Mouse (Mus musculus) neural tube, embryonic 12.5 days (tissue): Measurements from ENCODE around the gene Lztr1. TPM values are rescaled to one million over a fixed set of nuclear protein-coding genes. Genes with fewer than 3 reads are reported as not detected.
A peak's percentile ranks its signal among the peaks of the same experiment; 100 is the strongest.
"Not testable (repeated sequence)": the region's sequence is repeated elsewhere in the genome, so short reads cannot be mapped to it uniquely, and the experiment has no call there.

ENCODE experiments used
- ATAC-seq: fragments of 200-750 bp; cut with Nextera tagmentation; 2 replicates; pipeline ENCODE4 v1.8.0; 2017; ENCODE audit warnings: low read depth, mild to moderate bottlenecking, moderate TSS enrichment, moderate library complexity; ENCODE audit not compliant: low FRiP score
- H3K27ac ChIP-seq: fragments of 300-500 bp; sonication (generic); 2 replicates; pipeline ENCODE4 v1.5.1; 2016
- H3K27me3 ChIP-seq: fragments of 300-500 bp; sonication (generic); replicated peaks from 2 replicates; pipeline ENCODE4 v1.6.1; 2016; ENCODE audit warnings: mild to moderate bottlenecking
- H3K36me3 ChIP-seq: fragments of 300-500 bp; sonication (generic); 2 replicates; pipeline ENCODE4 v1.6.1; 2016; ENCODE audit warnings: mild to moderate bottlenecking
- H3K4me1 ChIP-seq: fragments of 300-500 bp; sonication (generic); 2 replicates; pipeline ENCODE4 v1.6.1; 2016
- H3K4me2 ChIP-seq: fragments of 300-500 bp; sonication (generic); replicated peaks from 2 replicates; pipeline ENCODE4 v1.6.1; 2016; ENCODE audit warnings: mild to moderate bottlenecking
- H3K4me3 ChIP-seq: fragments of 300-500 bp; sonication (generic); 2 replicates; pipeline ENCODE4 v1.5.1; 2016
- H3K9ac ChIP-seq: fragments of 300-500 bp; sonication (generic); 2 replicates; pipeline ENCODE4 v1.6.1; 2016; ENCODE audit warnings: mild to moderate bottlenecking
- H3K9me3 ChIP-seq: fragments of 300-500 bp; sonication (generic); 2 replicates; pipeline ENCODE4 v1.6.1; 2016; ENCODE audit warnings: mild to moderate bottlenecking
- WGBS: fragments of 180-500 bp; shearing (Covaris S2); methylation state at CpG from one replicate; pipeline ENCODE4 v1.1.7; 2016; 5-methylcytosine and 5-hydroxymethylcytosine counted together
- polyA plus RNA-seq: library from polyadenylated mRNA; unstranded; fragments of >200 nt; fragmentation: Nextera tagmentation; extraction: Ambion mirVana; gene quantifications from 2 replicates; pipeline ENCODE4 v1.2.1, GENCODE M21; 2016

The Lztr1 gene
- polyA plus RNA-seq, 1 experiment from 2014 or later: 135 TPM

DNA sequence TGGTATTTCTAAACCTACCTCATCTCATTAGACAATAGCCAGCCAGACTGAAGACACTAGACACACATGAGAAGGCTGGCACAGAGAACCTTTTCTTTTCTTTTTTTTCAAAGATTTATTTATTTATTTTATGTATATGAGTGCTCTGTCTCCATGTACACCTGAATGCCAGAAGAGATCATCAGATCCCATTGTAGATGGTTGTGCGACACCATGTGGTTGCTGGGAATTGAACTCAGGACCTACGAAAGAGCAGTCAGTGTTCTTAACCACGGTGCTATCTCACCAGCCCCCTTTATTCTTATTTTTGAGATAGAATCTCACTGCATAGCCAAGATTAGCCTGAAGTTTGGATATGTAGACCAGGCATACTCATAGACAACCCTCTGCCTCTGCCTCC is 28.1 kb downstream of the Lztr1 start:
- no peak overlapping the region for H3K4me2 ChIP-seq

GRCm38 (mm10) chr16:17542632-17543031 is 34.1 kb downstream of the Lztr1 start:
- Histone ChIP-seq H3K9ac (no peak overlapping the region), H3K4me3 (no peak overlapping the region), H3K27me3 (no peaks in the 10 kb centered on the region), H3K9me3 (no peaks in the 10 kb centered on the region), H3K36me3 (no peaks in the 10 kb centered on the region), H3K4me2 (no peak overlapping the region), H3K4me1 (no peaks in the 10 kb centered on the region), H3K27ac (no peak overlapping the region)
- 84% methylated on average over 2 of the region's 2 CpGs for WGBS
- ATAC-seq: no peak

More for the DNA sequence above, 28.1 kb downstream of the Lztr1 start:
- no peaks in the 10 kb centered on the region for H3K36me3 ChIP-seq
- H3K27ac ChIP-seq: no peak overlapping the region
- peaks cover 4% of the 10 kb centered on the region; the same call in 1 of the 2 replicates for H3K4me1 ChIP-seq
- ATAC-seq: no peak
- H3K27me3 ChIP-seq: no peaks in the 10 kb centered on the region
- no peak overlapping the region for H3K9ac ChIP-seq
- 92% methylated on average over 3 of the region's 3 CpGs for WGBS
- no peak overlapping the region for H3K4me3 ChIP-seq
- H3K9me3 ChIP-seq: no peaks in the 10 kb centered on the region

DNA sequence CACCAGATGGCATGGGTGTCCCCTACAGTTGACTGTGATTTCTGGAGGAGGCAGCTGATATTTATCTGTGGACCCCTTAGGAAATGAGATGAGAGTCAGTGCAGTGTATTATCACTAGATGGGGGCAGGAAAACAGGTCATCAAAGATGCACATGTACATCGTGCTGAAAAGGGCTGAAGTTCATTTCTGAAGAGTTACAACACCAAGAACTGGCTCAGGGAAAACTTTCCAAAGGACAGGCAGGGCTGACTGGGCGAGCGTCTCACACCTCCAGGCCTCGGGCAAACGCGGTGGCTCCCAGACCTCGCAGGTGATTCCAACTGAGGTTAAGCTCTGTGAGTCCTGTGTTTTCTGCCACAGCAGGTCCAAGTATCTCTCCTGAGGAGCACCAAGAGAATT is 44.3 kb downstream of the Lztr1 start:
- Histone ChIP-seq H3K4me3 (no peak overlapping the region), H3K27me3 (no peaks in the 10 kb centered on the region), H3K4me2 (no peak overlapping the region), H3K4me1 (peaks cover 16% of the 10 kb centered on the region), H3K36me3 (no peaks in the 10 kb centered on the region), H3K27ac (no peak overlapping the region), H3K9me3 (no peaks in the 10 kb centered on the region), H3K9ac (no peak overlapping the region)
- WGBS: 83% methylated on average over 7 of the region's 7 CpGs
- ATAC-seq: no peak

DNA sequence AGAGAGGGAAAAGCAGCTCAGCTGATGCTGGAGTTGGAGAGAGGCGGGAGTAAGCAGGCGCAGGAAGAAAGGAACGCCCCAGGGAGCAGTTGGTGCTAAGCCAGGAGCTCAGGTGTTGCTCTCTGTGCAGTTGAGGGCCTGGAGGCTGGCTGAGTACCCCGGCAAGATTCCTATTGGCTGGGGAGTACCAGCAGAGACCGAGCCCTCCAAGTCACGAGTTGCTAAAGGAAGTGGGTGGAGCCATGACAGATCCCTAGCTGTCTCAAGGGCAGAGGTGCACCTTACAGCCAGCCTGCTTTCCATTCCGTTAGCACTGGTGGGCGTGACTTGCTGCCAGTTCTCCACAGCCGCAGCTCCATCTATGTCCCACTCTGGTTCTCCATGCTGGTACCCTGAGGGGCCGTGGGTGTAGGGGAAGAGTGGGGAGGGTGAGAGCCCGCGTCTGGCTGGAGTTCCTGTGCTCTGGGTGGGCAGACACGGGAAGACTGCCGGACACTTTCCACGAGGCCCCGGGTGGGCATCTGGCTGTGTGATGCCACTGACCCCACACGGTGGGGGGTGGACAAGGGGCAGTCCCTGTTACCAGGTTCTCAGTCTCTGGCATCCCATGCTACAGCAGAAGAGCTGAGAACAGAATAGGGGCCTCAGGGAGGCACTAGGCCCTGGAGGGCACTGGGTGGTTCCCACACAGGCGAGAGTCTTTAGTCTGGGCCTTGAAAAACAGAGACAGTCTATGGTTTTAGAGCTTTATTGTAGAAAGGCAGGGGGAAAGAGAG is 45.6 kb downstream of the Lztr1 start:
- peaks cover 4% of the 10 kb centered on the region; the same call in 1 of the 2 replicates for H3K27me3 ChIP-seq
- H3K4me1 ChIP-seq: peaks cover 28% of the 10 kb centered on the region
- no peaks in the 10 kb centered on the region for H3K36me3 ChIP-seq
- H3K4me2 ChIP-seq: peak overlapping the region; percentile 52
- WGBS: 5% methylated on average over 18 of the region's 18 CpGs
- H3K4me3 ChIP-seq: no peak overlapping the region
- no peak overlapping the region; the same call in 1 of the 2 replicates for H3K27ac ChIP-seq
- ATAC-seq: peak; percentile 73
- peak overlapping the region; percentile 10; the same call in 1 of the 2 replicates for H3K9ac ChIP-seq
- no peaks in the 10 kb centered on the region for H3K9me3 ChIP-seq

- H3K36me3 ChIP-seq, H3K9ac ChIP-seq, H3K27ac ChIP-seq, H3K4me3 ChIP-seq, H3K9me3 ChIP-seq, H3K27me3 ChIP-seq: not testable (repeated sequence)
- peak; percentile 37; the same call in 1 of the 2 replicates for ATAC-seq
- 8% methylated on average over 4 of the region's 4 CpGs for WGBS
- peaks cover 29% of the 10 kb centered on the region for H3K4me1 ChIP-seq
- H3K4me2 ChIP-seq: peak overlapping the region; percentile 52
Observed at GRCm38 (mm10) chr16:17554702-17555101, 46.2 kb downstream of the Lztr1 start.

- no peak overlapping the region for H3K4me2 ChIP-seq
- ATAC-seq: no peak
- WGBS: 84% methylated on average over 4 of the region's 4 CpGs
Observed at GRCm38 (mm10) chr16:17556180-17556579, 47.7 kb downstream of the Lztr1 start.

GRCm38 (mm10) chr16:17556907-17557306 is 48.4 kb downstream of the Lztr1 start:
- peaks cover 44% of the 10 kb centered on the region for H3K4me1 ChIP-seq

More at GRCm38 (mm10) chr16:17556180-17556579, 47.7 kb downstream of the Lztr1 start:
- Histone ChIP-seq H3K9me3 (no peaks in the 10 kb centered on the region), H3K9ac (no peak overlapping the region), H3K4me3 (no peak overlapping the region), H3K4me1 (peaks cover 37% of the 10 kb centered on the region), H3K27me3 (peaks cover 13% of the 10 kb centered on the region), H3K27ac (no peak overlapping the region), H3K36me3 (no peaks in the 10 kb centered on the region)

DNA sequence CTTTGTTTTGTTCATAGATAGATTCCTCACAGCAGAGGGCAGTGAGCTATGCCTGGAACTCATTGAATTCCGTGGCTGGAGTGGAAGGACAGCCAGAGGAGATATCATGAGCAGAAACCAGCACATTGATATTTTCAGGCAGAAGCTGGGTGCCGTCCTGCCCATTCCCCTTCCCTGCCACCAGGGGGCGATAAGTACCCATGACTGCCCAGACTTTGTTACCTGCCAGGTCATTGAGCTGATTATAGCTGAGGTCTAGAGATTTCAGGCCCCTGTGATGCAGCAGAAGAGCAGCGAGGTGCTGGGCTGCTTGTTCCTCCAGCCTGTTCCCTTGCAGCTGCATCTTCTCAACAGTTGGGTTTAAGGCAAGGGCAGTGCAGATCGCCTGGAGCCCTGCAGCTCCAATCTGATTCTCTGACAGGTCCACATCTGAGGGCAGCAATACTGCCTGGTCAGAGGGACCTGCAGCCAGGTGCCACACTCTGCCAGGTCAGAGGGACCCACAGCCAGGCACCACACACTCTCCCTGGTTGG is 49.5 kb downstream of the Lztr1 start:
- H3K4me2 ChIP-seq: peak overlapping the region; percentile 35
- peaks cover 47% of the 10 kb centered on the region for H3K4me1 ChIP-seq
- WGBS: 2% methylated on average over 5 of the region's 5 CpGs
- no peak overlapping the region for H3K9ac ChIP-seq
- H3K36me3 ChIP-seq: no peaks in the 10 kb centered on the region
- no peaks in the 10 kb centered on the region for H3K9me3 ChIP-seq
- H3K4me3 ChIP-seq: no peak overlapping the region
- peaks cover 25% of the 10 kb centered on the region for H3K27me3 ChIP-seq
- ATAC-seq: no peak
- no peak overlapping the region for H3K27ac ChIP-seq

More at GRCm38 (mm10) chr16:17556907-17557306, 48.4 kb downstream of the Lztr1 start:
- H3K9me3 ChIP-seq: no peaks in the 10 kb centered on the region
- no peak overlapping the region for H3K4me3 ChIP-seq
- WGBS: 63% methylated on average over 4 of the region's 4 CpGs
- no peak overlapping the region for H3K4me2 ChIP-seq
- H3K27me3 ChIP-seq: peaks cover 15% of the 10 kb centered on the region
- H3K9ac ChIP-seq: no peak overlapping the region
- H3K36me3 ChIP-seq: no peaks in the 10 kb centered on the region
- no peak for ATAC-seq
- no peak overlapping the region for H3K27ac ChIP-seq

DNA sequence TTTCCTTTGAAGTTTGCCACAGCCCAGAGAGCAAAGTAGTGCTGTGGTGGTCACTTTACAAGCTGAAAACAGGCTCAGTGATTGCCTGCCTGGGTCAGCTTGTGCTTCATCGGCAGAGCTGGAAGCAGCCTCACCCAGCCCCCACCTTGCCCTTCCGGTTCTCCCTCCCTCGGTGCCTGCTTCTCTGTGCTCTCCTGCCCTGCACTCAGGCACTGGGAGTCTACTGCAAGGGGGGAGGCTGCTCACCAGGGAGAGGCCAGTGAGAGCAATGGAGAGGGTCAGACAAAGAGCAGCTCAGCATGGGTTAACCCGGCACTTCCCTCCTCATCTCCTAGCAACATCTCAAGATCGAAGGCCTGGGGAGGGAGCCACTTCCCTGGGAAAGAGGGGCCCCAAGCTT is 50.3 kb downstream of the Lztr1 start:
- H3K4me3 ChIP-seq: no peak overlapping the region
- 0 out of 2 replicates have a peak overlapping the region, but pooled peaks have one; percentile 5 for H3K9ac ChIP-seq
- H3K36me3 ChIP-seq: no peaks in the 10 kb centered on the region
- peaks cover 25% of the 10 kb centered on the region for H3K27me3 ChIP-seq
- ATAC-seq: peak; percentile 45; the same call in 1 of the 2 replicates
- peak overlapping the region; percentile 35 for H3K4me2 ChIP-seq
- WGBS: under 1% methylated on average over 5 of the region's 5 CpGs
- H3K27ac ChIP-seq: no peak overlapping the region
- no peaks in the 10 kb centered on the region for H3K9me3 ChIP-seq
- peaks cover 45% of the 10 kb centered on the region for H3K4me1 ChIP-seq

DNA sequence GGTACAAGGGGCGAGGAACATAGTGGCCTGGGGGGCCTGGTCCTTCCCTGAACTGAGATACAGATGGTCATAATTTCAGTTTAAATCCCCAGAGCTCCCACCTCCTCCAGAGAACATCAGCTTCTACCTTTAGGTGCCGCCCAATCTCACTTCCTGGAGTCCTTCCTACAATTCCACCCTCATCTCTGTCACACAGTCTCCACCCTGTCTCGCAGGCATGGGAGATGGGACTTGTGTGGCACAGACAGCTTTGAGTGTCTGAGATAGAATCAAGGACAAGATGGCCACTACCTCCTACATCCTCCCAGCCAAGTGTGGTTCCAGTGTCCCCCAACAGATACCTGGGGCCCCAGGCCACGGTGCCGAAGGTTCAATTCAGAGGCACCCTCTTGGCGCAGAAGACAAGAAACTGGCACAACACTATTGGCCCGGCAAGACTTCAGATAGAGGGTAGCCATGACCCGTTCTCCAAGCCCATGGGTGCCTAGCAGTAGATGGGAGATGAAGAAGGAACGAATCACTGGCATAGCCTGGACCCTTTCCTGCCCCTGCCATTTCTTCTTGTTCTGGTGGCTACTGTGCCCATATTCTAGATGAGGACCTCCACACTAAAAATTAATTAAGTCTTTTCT is 51.0 kb downstream of the Lztr1 start:
- Histone ChIP-seq H3K9ac (no peak overlapping the region), H3K4me3 (no peak overlapping the region), H3K4me2 (peak overlapping the region; percentile 35), H3K27me3 (peaks cover 25% of the 10 kb centered on the region), H3K4me1 (peaks cover 38% of the 10 kb centered on the region), H3K36me3 (no peaks in the 10 kb centered on the region), H3K9me3 (no peaks in the 10 kb centered on the region), H3K27ac (no peak overlapping the region)
- 70% methylated on average over 9 of the region's 9 CpGs for WGBS
- no peak for ATAC-seq

- no peak within 1 kb of the TSS for H3K27ac ChIP-seq
- H3K4me3 ChIP-seq: peak within 1 kb of the TSS; percentile 21
- no peak within 1 kb of the TSS for H3K9ac ChIP-seq
- H3K36me3 ChIP-seq: no peaks in the 10 kb centered on the region
- no peaks in the 10 kb centered on the region for H3K9me3 ChIP-seq
- ATAC-seq: peak; percentile 65
- peak within 1 kb of the TSS; percentile 57 for H3K4me2 ChIP-seq
- H3K4me1 ChIP-seq: peaks cover 31% of the 10 kb centered on the region
- WGBS: 1% methylated on average over 22 of the region's 22 CpGs
- peaks cover 25% of the 10 kb centered on the region for H3K27me3 ChIP-seq
Observed at GRCm38 (mm10) chr16:17561128-17561750, 52.8 kb downstream of the Lztr1 start, which contains the start of gene Lrrc74b. TSS of gene Lrrc74b (minus strand) at chr16:17561247.

- H3K9ac ChIP-seq: no peak within 1 kb of the TSS
- no peak within 1 kb of the TSS for H3K27ac ChIP-seq
- peak within 1 kb of the TSS; percentile 57 for H3K4me2 ChIP-seq
- peak; percentile 12; the same call in 1 of the 2 replicates for ATAC-seq
- H3K9me3 ChIP-seq: no peaks in the 10 kb centered on the region
- H3K4me3 ChIP-seq: peak within 1 kb of the TSS; percentile 21
- 3% methylated on average over 10 of the region's 10 CpGs for WGBS
- H3K4me1 ChIP-seq: peaks cover 31% of the 10 kb centered on the region
- peaks cover 25% of the 10 kb centered on the region for H3K27me3 ChIP-seq
- no peaks in the 10 kb centered on the region for H3K36me3 ChIP-seq
Observed at GRCm38 (mm10) chr16:17561751-17562208, 53.3 kb downstream of the Lztr1 start, which contains the start of gene P2rx6. TSS of gene P2rx6 (plus strand) at chr16:17561885.
